8 mouse cellular contexts compared by ENCODE assay signal in genomic region chr4:120120276-120120675, GRCm38 (mm10). TPM values are rescaled to one million over a fixed set of nuclear protein-coding genes. Genes with fewer than 3 reads are reported as not detected.
DNase-seq lines count a peak whose midpoint lies in the region.

No protein-coding gene starts in this region.

- DNase-seq in ovary, postnatal 10 days (ENCODE audit: low spot score), result peak; percentile 39
- no peak for DNase-seq in ovary, adult 18-20 months (ENCODE audit: low spot score)
- DNase-seq in ZHBTc4 (ENCODE audit: low read depth, low spot score), result peak; percentile 45
- DNase-seq in cerebellum, postnatal 36 days, result peak; percentile 84 to 88
- DNase-seq in heart, postnatal 10 days, result peak; percentile 75 to 81
- peak; percentile 74 to 80 for DNase-seq in kidney, postnatal 4 days
- DNase-seq in naive thymus-derived CD4-positive, alpha-beta T cell, adult 2 months (ENCODE audit: low read depth), result peak; percentile 59
- DNase-seq in c-Kit-positive CD71-positive TER-119-positive erythroid progenitor cells, embryonic 14.5 days (ENCODE audit: low spot score), result no peak

- intact Hi-C loops in heart, postnatal 10 days (cut with DNase I), result loop anchor here (2.0 kb wide), 1 partner anchor 67 kb away; no protein-coding TSS in a partner anchor

RNA-seq across cellular contexts. Expression of gene Edn2, which starts 40.7 kb away (rescaled TPM):
- not detected for total RNA-seq in heart, postnatal 10 days (2021)

RNA-seq across cellular contexts. Expression of gene AL607142.1, which starts 55.5 kb away (rescaled TPM):
- not detected for total RNA-seq in heart, postnatal 10 days (2021)

Comparison
In these comparisons a context has a peak if more than half of its experiments do, and no peak if none do; other contexts are left out.
1. DNase-seq: peak in ovary, postnatal 10 days (single experiment), ZHBTc4 (single experiment), cerebellum, postnatal 36 days (2 of 2), heart, postnatal 10 days (2 of 2), kidney, postnatal 4 days (2 of 2) and naive thymus-derived CD4-positive, alpha-beta T cell, adult 2 months (single experiment); none in ovary, adult 18-20 months (single experiment) and c-Kit-positive CD71-positive TER-119-positive erythroid progenitor cells, embryonic 14.5 days (single experiment).